Mouse (Mus musculus) heart, adult 11 months (tissue): Measurements from ENCODE around the gene Gtpbp2.

Source experiments
- DNase-seq: peaks from one replicate; pipeline ENCODE4 v3.0.0; 2022

Gene Gtpbp2

GRCm38 (mm10) chr17:46160686-46161085, at the start of gene Gtpbp2:
TSS of gene Gtpbp2 (plus strand) at chr17:46161032.
- DNase-seq: peak; percentile 100

- peak; percentile 94 for DNase-seq
Observed at GRCm38 (mm10) chr17:46115489-46115888, 45.3 kb upstream of the Gtpbp2 start.

GRCm38 (mm10) chr17:46116138-46116537, 44.7 kb upstream of the Gtpbp2 start:
- DNase-seq: no peak

- peak; percentile 79 for DNase-seq
Observed at GRCm38 (mm10) chr17:46116881-46117280, 44.0 kb upstream of the Gtpbp2 start.

- peak; percentile 94 for DNase-seq
Observed at GRCm38 (mm10) chr17:46117623-46118422, 43.0 kb upstream of the Gtpbp2 start.

GRCm38 (mm10) chr17:46118423-46118850, 42.4 kb upstream of the Gtpbp2 start:
- peak; percentile 91 for DNase-seq

- peak; percentile 87 for DNase-seq
Observed at GRCm38 (mm10) chr17:46119641-46120040, 41.2 kb upstream of the Gtpbp2 start.

GRCm38 (mm10) chr17:46122791-46123190, 38.0 kb upstream of the Gtpbp2 start:
- peak; percentile 93 for DNase-seq

- DNase-seq: peak; percentile 91
Observed at GRCm38 (mm10) chr17:46123285-46123684, 37.5 kb upstream of the Gtpbp2 start.

- DNase-seq: peak; percentile 98
Observed at GRCm38 (mm10) chr17:46123953-46124700, 36.7 kb upstream of the Gtpbp2 start.

GRCm38 (mm10) chr17:46126608-46127007, 34.2 kb upstream of the Gtpbp2 start:
- no peak for DNase-seq

- peak; percentile 94 for DNase-seq
Observed at GRCm38 (mm10) chr17:46127814-46128493, 32.9 kb upstream of the Gtpbp2 start.

GRCm38 (mm10) chr17:46129741-46130498, 30.9 kb upstream of the Gtpbp2 start:
- peak; percentile 98 for DNase-seq

GRCm38 (mm10) chr17:46132058-46132718, 28.6 kb upstream of the Gtpbp2 start:
- peak; percentile 95 for DNase-seq

GRCm38 (mm10) chr17:46132862-46133261, 28.0 kb upstream of the Gtpbp2 start:
- DNase-seq: peak; percentile 81

- DNase-seq: no peak
Observed at GRCm38 (mm10) chr17:46138563-46139236, 22.1 kb upstream of the Gtpbp2 start.

- DNase-seq: no peak
Observed at GRCm38 (mm10) chr17:46139872-46140271, 21.0 kb upstream of the Gtpbp2 start.

GRCm38 (mm10) chr17:46143578-46144423, 17.0 kb upstream of the Gtpbp2 start, which contains the start of gene Rsph9:
TSS of gene Rsph9 (minus strand) at chr17:46144216.
- DNase-seq: peak; percentile 99

- DNase-seq: peak; percentile 99
Observed at GRCm38 (mm10) chr17:46152847-46153782, 7.7 kb upstream of the Gtpbp2 start, which contains the start of gene Mad2l1bp. TSS of gene Mad2l1bp (minus strand) at chr17:46153553.
